Mouse (Mus musculus) brain, adult 2 months (tissue): ENCODE data around the gene Chst4.

ENCODE experiments used
- DNase-seq: peaks from one replicate; pipeline ENCODE4 v3.0.0; 2011; ENCODE audit warnings: low read depth, low spot score

Gene Chst4

GRCm38 (mm10) chr8:110006312-110007023, 33.1 kb downstream of the Chst4 start:
- DNase-seq = peak; percentile 77

- no peak for DNase-seq
Observed at GRCm38 (mm10) chr8:110004300-110004699, 35.2 kb downstream of the Chst4 start.

DNA sequence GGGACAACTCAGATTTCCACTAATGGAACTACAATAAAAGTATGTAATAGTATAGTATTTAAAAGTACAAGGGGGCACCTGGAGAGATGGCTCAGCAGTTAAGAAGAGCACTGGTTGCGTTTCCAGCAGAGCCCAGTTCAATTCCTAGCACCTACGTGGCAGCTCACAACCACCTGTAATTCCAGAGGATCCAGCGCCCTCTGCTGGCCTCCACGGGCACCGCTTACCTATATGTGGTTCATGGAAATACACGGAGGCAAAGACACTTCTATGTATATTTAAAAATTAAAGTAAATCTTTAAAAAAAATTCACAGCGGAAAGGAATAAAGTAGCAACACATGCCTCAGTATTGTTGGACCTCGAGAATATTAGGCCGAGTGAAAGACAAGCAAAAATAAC, 36.6 kb downstream of the Chst4 start:
- DNase-seq = no peak

- DNase-seq = no peak
Observed at GRCm38 (mm10) chr8:109999974-110000373, 39.6 kb downstream of the Chst4 start.

DNA sequence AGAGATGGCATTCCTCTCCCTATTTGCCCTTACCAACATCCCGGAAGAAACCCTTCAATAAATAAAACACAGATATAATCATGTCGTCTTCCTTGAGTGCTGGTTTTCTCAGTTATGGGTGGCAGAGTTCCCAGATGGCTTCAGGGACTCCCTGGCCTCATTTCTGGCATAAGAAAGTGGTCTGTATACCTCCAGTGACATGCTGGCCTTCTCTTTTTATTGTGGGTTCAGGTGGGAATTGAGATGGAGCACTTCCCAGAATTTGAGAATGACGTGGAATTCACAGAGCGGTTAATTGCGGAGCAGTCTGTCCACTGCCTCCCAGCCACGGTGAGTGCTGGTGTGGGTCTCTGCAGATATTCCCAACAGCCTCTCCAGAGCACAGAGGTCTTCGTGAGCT, 41.5 kb downstream of the Chst4 start:
- DNase-seq = no peak

DNA sequence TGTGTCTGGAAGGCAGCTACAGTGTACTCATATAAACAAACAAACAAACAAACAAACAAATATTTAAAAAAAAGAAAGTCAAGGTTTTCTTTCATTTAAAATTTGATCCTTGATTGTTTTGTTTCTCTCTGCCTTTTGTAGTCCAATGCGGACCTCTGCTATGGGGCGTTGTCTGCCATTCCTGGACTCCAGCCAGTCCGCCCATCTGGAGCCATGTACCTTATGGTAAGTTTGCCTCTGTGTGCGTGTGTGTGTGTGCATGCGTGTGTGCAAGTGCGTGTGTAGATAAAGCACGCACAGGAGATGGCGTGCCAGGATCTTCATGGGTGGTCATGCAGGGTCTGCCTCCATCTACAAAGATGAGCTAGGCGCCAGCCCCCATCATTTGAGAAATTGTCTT, 42.2 kb downstream of the Chst4 start:
- no peak for DNase-seq

- no peak for DNase-seq
Observed at GRCm38 (mm10) chr8:109992951-109993350, 46.6 kb downstream of the Chst4 start.

DNA sequence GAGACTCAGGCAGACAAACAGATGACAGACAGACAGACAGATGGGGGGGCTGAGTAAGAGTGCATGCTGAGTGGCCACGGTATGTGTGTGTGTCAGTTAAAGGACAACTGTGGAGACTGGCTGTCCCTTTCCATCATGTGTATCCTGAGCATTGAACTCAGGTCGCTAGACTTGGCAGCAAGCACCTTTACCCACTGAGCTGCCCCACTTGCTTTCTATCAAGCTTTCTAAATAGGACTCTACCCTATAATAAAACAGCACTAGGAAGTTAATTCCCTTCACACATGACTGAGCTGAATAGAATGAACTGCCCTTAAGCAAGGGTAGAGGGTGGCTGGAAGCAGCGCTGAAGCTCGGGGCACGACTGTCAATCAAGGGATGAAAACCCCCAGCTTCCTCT, 47.4 kb downstream of the Chst4 start:
- DNase-seq = no peak

DNA sequence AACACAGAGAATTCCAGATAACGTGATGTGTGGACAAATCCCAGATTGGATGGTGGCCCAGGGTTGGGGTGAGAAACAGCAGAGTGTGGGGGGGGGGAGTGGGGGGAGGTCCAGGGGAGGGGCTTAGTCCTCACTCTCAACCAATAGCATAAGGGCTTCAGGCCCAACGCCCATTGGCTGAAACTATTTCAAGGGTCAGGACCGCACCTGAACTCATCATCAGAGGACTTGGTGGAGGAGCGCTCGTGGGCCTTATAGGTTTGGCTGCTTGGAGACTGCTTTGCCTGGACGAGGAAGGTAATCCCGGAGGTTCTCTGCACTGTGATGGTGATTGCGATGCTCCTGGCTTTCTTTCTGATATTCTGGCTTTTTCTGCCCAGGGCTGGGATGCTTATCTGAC, 49.3 kb downstream of the Chst4 start, which contains the start of gene Tat:
Gene Tat (plus strand): TSS at position 214 of the 400 bp plus-strand sequence.
- no peak for DNase-seq

DNA sequence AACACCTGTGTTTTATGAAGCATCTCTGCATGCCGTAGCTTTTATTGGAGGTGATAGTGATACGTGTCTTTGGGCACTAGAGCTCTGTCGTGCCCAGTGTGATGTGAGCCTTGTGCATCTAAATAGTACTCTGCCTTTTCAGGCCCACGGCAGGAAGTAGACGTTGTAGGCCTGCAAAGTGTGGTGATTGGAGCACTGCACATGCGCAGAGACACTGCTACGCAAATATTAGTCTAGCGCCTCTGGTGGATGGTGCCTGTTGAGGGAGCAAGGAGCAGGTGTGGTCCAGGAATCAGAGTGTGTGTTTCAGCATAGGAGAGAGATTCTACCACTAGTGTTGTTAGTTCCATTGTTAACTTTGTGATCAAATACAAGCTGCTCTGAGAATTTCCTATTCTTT, 50.4 kb downstream of the Chst4 start:
- no peak for DNase-seq

DNA sequence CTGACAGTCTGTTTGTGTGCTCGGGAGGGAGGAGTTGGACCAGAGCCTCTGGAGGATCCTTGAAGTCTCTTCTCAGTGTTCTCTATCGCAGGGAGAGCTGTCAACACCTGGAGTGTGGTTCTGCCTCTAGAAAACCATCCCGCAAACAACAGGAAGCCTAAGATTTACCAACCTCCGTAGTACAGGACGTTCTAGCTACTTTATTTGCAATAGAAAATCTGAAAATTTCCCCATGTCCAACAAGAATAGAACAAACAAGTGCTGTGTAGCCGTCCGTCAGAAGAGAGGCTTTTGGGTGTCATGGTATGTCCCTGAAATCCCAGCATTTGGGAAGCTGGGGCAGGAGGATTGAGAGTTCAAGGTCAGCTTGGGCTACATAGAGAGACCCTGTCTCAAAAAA, 51.8 kb downstream of the Chst4 start:
- no peak for DNase-seq

GRCm38 (mm10) chr8:109986384-109986783, 53.2 kb downstream of the Chst4 start:
- no peak for DNase-seq

- DNase-seq = peak; percentile 58
Observed at GRCm38 (mm10) chr8:109983944-109984343, 55.6 kb downstream of the Chst4 start.

- no peak for DNase-seq
Observed at GRCm38 (mm10) chr8:109982386-109983105, 57.0 kb downstream of the Chst4 start.

DNA sequence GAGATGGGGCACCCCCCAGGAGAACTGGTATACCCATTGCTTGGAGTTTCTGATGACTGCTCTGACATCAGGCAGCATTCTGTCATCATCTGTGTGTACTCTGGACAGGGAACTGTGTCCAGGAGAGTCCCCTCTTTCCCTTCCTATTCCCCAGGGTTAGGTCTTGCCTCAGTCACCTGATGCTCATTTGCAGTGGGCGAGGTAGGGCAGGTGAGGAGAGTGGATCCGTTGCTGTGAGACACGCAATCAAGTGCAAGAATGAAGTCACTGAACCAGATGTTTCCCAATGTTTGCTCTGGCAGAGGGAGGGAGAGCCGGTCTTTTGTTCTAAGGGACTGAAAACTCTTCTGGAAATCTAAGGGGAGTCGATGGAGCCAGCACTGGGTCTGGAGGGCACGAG, 60.2 kb downstream of the Chst4 start:
- DNase-seq = no peak
